ENCODE assay signal across 14 mouse cellular contexts in genomic region chr13:89493169-89493568, GRCm38 (mm10). TPM values are rescaled to one million over a fixed set of nuclear protein-coding genes. Genes with fewer than 3 reads are reported as not detected.
DNase-seq lines count a peak whose midpoint lies in the region; ATAC-seq and TF ChIP-seq lines count a peak whose summit lies in the region.
"Had no signal": no experiment of that assay in that cellular context is flagged by ENCODE, and none has a peak within 500 bp of the region (broad histone marks: within the 10 kb centered on the region; RNA-seq: fewer than 3 reads in every experiment).

No protein-coding gene starts in this region.

- H3K27ac ChIP-seq in lung, embryonic 14.5 days (ENCODE audit: low read depth), result no peak overlapping the region
- H3K27ac ChIP-seq in liver, embryonic 12.5 days, result no peak overlapping the region
- H3K27ac ChIP-seq in forebrain, embryonic 14.5 days (ENCODE audit: low read depth, low read length), result no peak overlapping the region
- no peak overlapping the region for H3K27ac ChIP-seq in gastrocnemius, adult 2 months
- H3K27ac ChIP-seq: hindbrain, embryonic 15.5 days; midbrain, embryonic 15.5 days had no signal

- no peak overlapping the region for H3K9ac ChIP-seq in lung, embryonic 14.5 days
- H3K9ac ChIP-seq in liver, embryonic 12.5 days, result no peak overlapping the region
- no peak overlapping the region for H3K9ac ChIP-seq in forebrain, embryonic 14.5 days (ENCODE audit: low read length)
- H3K9ac ChIP-seq: hindbrain, embryonic 15.5 days; midbrain, embryonic 15.5 days had no signal

- H3K4me2 ChIP-seq in lung, embryonic 14.5 days, result no peak overlapping the region
- no peak overlapping the region for H3K4me2 ChIP-seq in liver, embryonic 12.5 days
- H3K4me2 ChIP-seq in forebrain, embryonic 14.5 days (ENCODE audit: low read length), result no peak overlapping the region
- H3K4me2 ChIP-seq: hindbrain, embryonic 15.5 days; midbrain, embryonic 15.5 days had no signal

- no peaks in the 10 kb centered on the region for H3K9me3 ChIP-seq in lung, embryonic 14.5 days (ENCODE audit: low read depth, low read length)
- H3K9me3 ChIP-seq in liver, embryonic 12.5 days (replicated peaks), result no peaks in the 10 kb centered on the region
- no peaks in the 10 kb centered on the region for H3K9me3 ChIP-seq in forebrain, embryonic 14.5 days (replicated peaks; ENCODE audit: control insufficient read depth, low read length)
- H3K9me3 ChIP-seq: hindbrain, embryonic 15.5 days; midbrain, embryonic 15.5 days had no signal

- intact Hi-C loops in gastrocnemius, adult 2 months (cut with DNase I), result no loop called here

- no peaks in the 10 kb centered on the region for H3K36me3 ChIP-seq in lung, embryonic 14.5 days (ENCODE audit: insufficient read depth)
- H3K36me3 ChIP-seq in liver, embryonic 12.5 days, result no peaks in the 10 kb centered on the region
- H3K36me3 ChIP-seq in forebrain, embryonic 14.5 days (ENCODE audit: control insufficient read depth, insufficient read depth, low read length), result no peaks in the 10 kb centered on the region
- H3K36me3 ChIP-seq: hindbrain, embryonic 15.5 days; midbrain, embryonic 15.5 days had no signal

- no peak overlapping the region for H3K4me3 ChIP-seq in lung, embryonic 14.5 days (ENCODE audit: low read depth, low read length)
- no peak overlapping the region for H3K4me3 ChIP-seq in lung, adult 2 months (replicated peaks; ENCODE audit: extremely low read depth, low read depth, low read length)
- H3K4me3 ChIP-seq in liver, embryonic 12.5 days, result no peak overlapping the region
- no peak overlapping the region for H3K4me3 ChIP-seq in forebrain, embryonic 14.5 days (ENCODE audit: low read depth, low read length)
- H3K4me3 ChIP-seq in gastrocnemius, adult 2 months, result no peak overlapping the region
- H3K4me3 ChIP-seq: erythroblast, embryonic 14.5 days; hindbrain, embryonic 15.5 days; midbrain, embryonic 15.5 days had no signal

- no peak for TF ChIP-seq POLR2A in lung, adult 2 months (IDR thresholded peaks at IDR 0.05; ENCODE audit: borderline replicate concordance, extremely low read depth, low read depth, low read length)

- no peaks in the 10 kb centered on the region for H3K27me3 ChIP-seq in lung, embryonic 14.5 days (ENCODE audit: insufficient read depth, low read length)
- no peaks in the 10 kb centered on the region for H3K27me3 ChIP-seq in liver, embryonic 12.5 days (replicated peaks)
- H3K27me3 ChIP-seq in forebrain, embryonic 14.5 days (replicated peaks; ENCODE audit: control insufficient read depth, insufficient read depth, low read length), result no peaks in the 10 kb centered on the region
- H3K27me3 ChIP-seq: CH12.LX; hindbrain, embryonic 15.5 days; midbrain, embryonic 15.5 days had no signal

- TF ChIP-seq CTCF in lung, embryonic 14.5 days (IDR thresholded peaks at IDR 0.05; ENCODE audit: low read depth), result no peak
- TF ChIP-seq CTCF in lung, adult 2 months (IDR thresholded peaks at IDR 0.05; ENCODE audit: insufficient read depth, low read length), result no peak
- no peak for TF ChIP-seq CTCF in gastrocnemius, adult 2 months (IDR thresholded peaks at IDR 0.05)

- peak; percentile 50 for DNase-seq in lung, embryonic 14.5 days
- DNase-seq in lung, adult 2 months, result no peak
- DNase-seq in embryo, embryonic 10.5 days (ENCODE audit: low spot score), result peak; percentile 46
- DNase-seq in forebrain, embryonic 14.5 days (ENCODE audit: low spot score), result no peak
- no peak for DNase-seq in spleen, adult 12 weeks (ENCODE audit: low spot score)
- DNase-seq in gastrocnemius, adult 2 months, result no peak
- DNase-seq: left cerebral cortex, postnatal 4 days; lung, postnatal 14 days; right cerebral cortex, postnatal 25 days had no signal

- peak; percentile 38; the same call in 1 of the 2 replicates for ATAC-seq in lung, embryonic 14.5 days (ENCODE audit: insufficient read depth)
- peak; percentile 78 for ATAC-seq in liver, embryonic 12.5 days
- no peak for ATAC-seq in forebrain, embryonic 14.5 days
- ATAC-seq: midbrain, embryonic 15.5 days had no signal

- H3K4me1 ChIP-seq in lung, embryonic 14.5 days (ENCODE audit: insufficient read depth), result no peaks in the 10 kb centered on the region
- no peaks in the 10 kb centered on the region for H3K4me1 ChIP-seq in lung, adult 2 months (ENCODE audit: control insufficient read depth, insufficient read depth, low read length)
- peaks cover 3% of the 10 kb centered on the region; the same call in 1 of the 2 replicates for H3K4me1 ChIP-seq in liver, embryonic 12.5 days
- H3K4me1 ChIP-seq in forebrain, embryonic 14.5 days (ENCODE audit: control insufficient read depth, insufficient read depth, low read length), result no peaks in the 10 kb centered on the region
- H3K4me1 ChIP-seq: hindbrain, embryonic 15.5 days; midbrain, embryonic 15.5 days had no signal

RNA-seq across cellular contexts. Expression of gene Hapln1, which starts 46.4 kb away (rescaled TPM):
- polyA plus RNA-seq in lung, embryonic 14.5 days (2014; fragmentation: Nextera tagmentation; extraction: Ambion mirVana), result 28.7 and 29.1 TPM in 2 replicates
- 0.26 and 0.45 TPM in 2 replicates for polyA plus RNA-seq in lung, adult 2 months (2012; rRNA removed)
- polyA plus RNA-seq in liver, embryonic 12.5 days (2016; fragmentation: Nextera tagmentation; extraction: Ambion mirVana), result 0.77 and 1.2 TPM in 2 replicates
- polyA plus RNA-seq in forebrain, embryonic 14.5 days (2014; fragmentation: Nextera tagmentation; extraction: Ambion mirVana), result 0.30 and 0.87 TPM in 2 replicates
- total RNA-seq in gastrocnemius, adult 2 months (2021), result under 1 TPM in 1 of 2 experiments, not detected in 1; 0.20 TPM
- polyA plus RNA-seq: erythroblast, embryonic 14.5 days had no signal

Comparison
In these comparisons a context has a peak if more than half of its experiments do, and no peak if none do; other contexts are left out.
1. DNase-seq: peak in lung, embryonic 14.5 days (single experiment) and embryo, embryonic 10.5 days (single experiment); none in lung, adult 2 months (single experiment), forebrain, embryonic 14.5 days (single experiment), spleen, adult 12 weeks (single experiment) and gastrocnemius, adult 2 months (single experiment).
2. RNA of gene Hapln1, which starts 46.4 kb away (polyA plus RNA-seq): 28.7 to 29.1 TPM in lung, embryonic 14.5 days; 0.77 to 1.2 TPM in liver, embryonic 12.5 days, 0.30 to 0.87 TPM in forebrain, embryonic 14.5 days and 0.26 to 0.45 TPM in lung, adult 2 months; every median in the first group is over 10 times any median in the second.